Mouse (Mus musculus) cortical plate, adult 2 months (tissue): ENCODE measurements around the gene Agmo.

Experiments used
- CTCF ChIP-seq: fragments of 200-500 bp; IDR thresholded peaks from 2 replicates; pipeline ENCODE4 v1.5.1; 2011; ENCODE audit warnings: mild to moderate bottlenecking, control low read depth, low read length; ENCODE audit not compliant: insufficient read depth; ENCODE audit errors: extremely low read depth
- POLR2A ChIP-seq: fragments of 200-500 bp; IDR thresholded peaks from 2 replicates; pipeline ENCODE4 v1.6.1; 2011; ENCODE audit warnings: mild to moderate bottlenecking, low read length, control low read depth; ENCODE audit not compliant: insufficient read depth; ENCODE audit errors: extremely low read depth

- TF ChIP-seq CTCF: no peak
- TF ChIP-seq POLR2A: no peak
These were observed 184.9 kb downstream of the Agmo start for GRCm38 (mm10) chr12:37426350-37426749.
